Mouse (Mus musculus) MEL (cell line): ENCODE measurements around the gene Rnd2. TPM values are rescaled to one million over a fixed set of nuclear protein-coding genes. Genes with fewer than 3 reads are reported as not detected.

Experiments used
- DNase-seq: peaks from one replicate; pipeline ENCODE4 v3.0.0; 2011; ENCODE audit warnings: low read depth, low spot score
- H3K27ac ChIP-seq: 2 replicates; pipeline ENCODE4 v1.5.1; 2012; ENCODE audit warnings: low read depth, mild to moderate bottlenecking, control low read depth, low read length, moderate library complexity; ENCODE audit not compliant: control insufficient read depth
- H3K27me3 ChIP-seq, 2 experiments: fragments of 150-350 bp in 1 of 2; sonication (generic) in 1 of 2; 2 replicates each; pipeline ENCODE4 v1.6.1; 2012; ENCODE audit warnings: low read length in 2 of 2, mild to moderate bottlenecking in 2 of 2, improper control_type of control experiment in 1 of 2, moderate library complexity in 1 of 2; ENCODE audit not compliant: insufficient read depth in 2 of 2, control insufficient read depth in 1 of 2
- H3K36me3 ChIP-seq, 2 experiments: 2 replicates each; pipeline ENCODE4 v1.6.1; 2012 to 2014; ENCODE audit warnings: low read length in 2 of 2, improper control_type of control experiment in 1 of 2, inconsistent platforms in 1 of 2, mild to moderate bottlenecking in 1 of 2; ENCODE audit not compliant: insufficient read depth in 2 of 2, control insufficient read depth in 1 of 2
- H3K4me1 ChIP-seq, 2 experiments: fragments of 150-350 bp in 1 of 2; sonication (generic) in 1 of 2; 2 replicates each; pipeline ENCODE4 v1.6.1; 2012; ENCODE audit warnings: low read length in 2 of 2, improper control_type of control experiment in 1 of 2, mild to moderate bottlenecking in 1 of 2; ENCODE audit not compliant: insufficient read depth in 2 of 2, control insufficient read depth in 1 of 2
- H3K4me3 ChIP-seq, 2 experiments: fragments of 150-350 bp in 1 of 2; sonication (generic) in 1 of 2; 2 replicates each; pipeline ENCODE4 v1.5.1; 2012; ENCODE audit warnings: low read depth in 2 of 2, low read length in 2 of 2, mild to moderate bottlenecking in 2 of 2, moderate library complexity in 2 of 2, control low read depth in 1 of 2, improper control_type of control experiment in 1 of 2; ENCODE audit not compliant: control insufficient read depth in 1 of 2, insufficient read depth in 1 of 2
- H3K79me2 ChIP-seq: 2 replicates; pipeline ENCODE4 v1.6.1; 2012; ENCODE audit warnings: mild to moderate bottlenecking, low read length, moderate library complexity; ENCODE audit not compliant: control insufficient read depth, poor library complexity, insufficient read depth
- H3K9ac ChIP-seq: 2 replicates; pipeline ENCODE4 v1.6.1; 2012; ENCODE audit warnings: low read depth, mild to moderate bottlenecking, control low read depth, low read length, moderate library complexity; ENCODE audit not compliant: control insufficient read depth, poor library complexity, severe bottlenecking
- H3K9me3 ChIP-seq: fragments of 150-350 bp; sonication (generic); replicated peaks from 2 replicates; pipeline ENCODE4 v1.6.1; 2012; ENCODE audit warnings: mild to moderate bottlenecking, low read length, improper control_type of control experiment, moderate library complexity; ENCODE audit not compliant: insufficient read depth
- GATA1 ChIP-seq: IDR thresholded peaks from 2 replicates; pipeline ENCODE4 v1.6.1; 2011; ENCODE audit warnings: low read depth, low read length, improper control_type of control experiment
- MAFK ChIP-seq: IDR thresholded peaks from 2 replicates; pipeline ENCODE4 v1.6.1; 2011; ENCODE audit warnings: low read depth, mild to moderate bottlenecking, low read length, improper control_type of control experiment, borderline replicate concordance
- MAX ChIP-seq: IDR thresholded peaks from 2 replicates; pipeline ENCODE4 v1.6.1; 2011; ENCODE audit warnings: low read length, improper control_type of control experiment
- MXI1 ChIP-seq: IDR thresholded peaks from 2 replicates; pipeline ENCODE4 v1.6.1; 2011; ENCODE audit warnings: mild to moderate bottlenecking, low read depth, low read length, improper control_type of control experiment
- RCOR1 ChIP-seq: IDR thresholded peaks from 2 replicates; pipeline ENCODE4 v1.6.1; 2012; ENCODE audit warnings: low read depth, mild to moderate bottlenecking, inconsistent platforms, low read length, improper control_type of control experiment
- SIN3A ChIP-seq: IDR thresholded peaks from 2 replicates; pipeline ENCODE4 v1.6.1; 2012; ENCODE audit warnings: low read length, improper control_type of control experiment, inconsistent platforms
- TAL1 ChIP-seq: IDR thresholded peaks from 2 replicates; pipeline ENCODE4 v1.6.1; 2012; ENCODE audit warnings: mild to moderate bottlenecking, inconsistent platforms, low read length, moderate library complexity, mixed read lengths
- UBTF ChIP-seq: IDR thresholded peaks from 2 replicates; pipeline ENCODE4 v1.6.1; 2012; ENCODE audit warnings: low read depth, mild to moderate bottlenecking, inconsistent platforms, low read length, improper control_type of control experiment, moderate library complexity, borderline replicate concordance; ENCODE audit not compliant: insufficient read depth
- ZNF384 ChIP-seq: IDR thresholded peaks from 2 replicates; pipeline ENCODE4 v1.6.1; 2012; ENCODE audit warnings: low read depth, mild to moderate bottlenecking, inconsistent platforms, low read length, improper control_type of control experiment
- polyA plus RNA-seq, 2 experiments: library from polyadenylated mRNA; stranded (reverse) in 1 of 2; unstranded in 1 of 2; fragments of >175 nt in 1 of 2; fragments of >200 nt in 1 of 2; gene quantifications; 2 replicates each; pipeline versions ENCODE4 v1.2.1 to v1.2.4; 2012; ENCODE audit warnings: low replicate concordance in 2 of 2, low read depth in 1 of 2; ENCODE audit not compliant: insufficient read length in 2 of 2, insufficient read depth in 1 of 2, missing spikeins in 1 of 2
- total RNA-seq: library from RNA; depleted of rRNA; stranded (reverse); fragments of 300-350 nt; gene quantifications from 2 replicates; pipeline ENCODE4 v1.2.3, GENCODE M21; 2012

Gene Rnd2
- total and polyA plus RNA-seq, 3 experiments: 4.2 to 18.6 TPM; not detected in 1

DNA sequence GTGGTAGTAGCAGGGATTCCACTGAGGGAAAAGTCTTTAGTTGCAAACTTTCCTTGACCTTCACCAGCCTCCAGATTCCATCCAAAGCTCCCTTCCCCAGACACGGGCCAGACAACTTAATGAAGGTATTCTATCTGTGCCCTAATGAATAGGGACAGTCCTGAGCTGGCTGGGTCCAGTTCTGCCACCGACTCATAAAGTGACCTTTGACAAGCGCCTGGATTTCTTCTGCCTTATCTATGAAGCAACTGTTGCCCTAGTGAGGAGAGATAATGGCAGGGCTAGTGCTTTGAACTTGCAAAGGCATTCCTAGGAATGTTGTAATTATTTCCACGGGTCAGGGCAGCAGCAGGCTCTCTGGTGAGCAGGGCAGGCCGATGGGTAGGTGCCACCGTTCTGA, 16.1 kb downstream of the Rnd2 start:
- no peak overlapping the region for H3K27ac ChIP-seq
- H3K4me3 ChIP-seq: no peak overlapping the region
- peaks cover 4 to 16% of the 10 kb centered on the region in 2 experiments for H3K4me1 ChIP-seq
- DNase-seq: no peak
- H3K9me3 ChIP-seq: no peaks in the 10 kb centered on the region
- H3K9ac ChIP-seq: no peak overlapping the region
- no peaks in the 10 kb centered on the region for H3K27me3 ChIP-seq
- TF ChIP-seq MXI1: no peak
- no peak for TF ChIP-seq RCOR1
- peaks cover 0 to 19% of the 10 kb centered on the region in 2 experiments; a peak in 2 of 4 replicates for H3K36me3 ChIP-seq
- H3K79me2 ChIP-seq: no peaks in the 10 kb centered on the region

- Histone ChIP-seq H3K4me1 (peaks cover 10 to 29% of the 10 kb centered on the region in 2 experiments), H3K27ac (peak overlapping the region; percentile 86; the same call in 1 of the 2 replicates), H3K4me3 (no peak overlapping the region)
- TF ChIP-seq MXI1 (no peak), RCOR1 (peak; percentile 61), ZNF384 (peak; percentile 91), UBTF (no peak), GATA1 (peak; percentile 40; the same call in 1 of the 2 replicates), MAX (no peak), SIN3A (0 out of 2 replicates have a peak, but pooled peaks have one; percentile 14)
- TF ChIP-seq, all 39 proteins: peak for 4
- Histone ChIP-seq H3K36me3 (peaks cover 1 to 35% of the 10 kb centered on the region in 2 experiments; a peak in 3 of 4 replicates), H3K9ac (no peak overlapping the region), H3K9me3 (no peaks in the 10 kb centered on the region), H3K79me2 (no peaks in the 10 kb centered on the region), H3K27me3 (no peaks in the 10 kb centered on the region)
- DNase-seq: peak; percentile 36
These were observed 19.0 kb downstream of the Rnd2 start for GRCm38 (mm10) chr11:101483804-101484203.

DNA sequence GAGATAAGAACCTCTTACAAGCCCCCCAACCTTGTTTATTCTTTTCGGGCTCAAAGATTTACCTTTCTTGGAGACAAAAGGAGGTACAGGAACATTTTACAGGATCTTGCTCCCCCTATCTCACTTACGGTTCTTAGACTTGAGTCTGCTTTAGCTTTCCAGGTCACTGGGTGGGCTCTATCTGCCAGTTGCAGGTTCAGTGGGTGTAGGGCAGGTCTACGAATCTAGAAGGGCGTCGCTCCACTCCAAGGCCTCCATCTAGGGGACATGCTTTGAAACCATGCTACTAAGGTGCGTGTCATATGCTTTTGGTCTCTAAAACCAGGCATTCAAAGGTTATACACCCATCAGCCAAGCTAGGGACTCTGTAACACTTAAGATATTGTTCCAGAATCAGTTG, 19.4 kb downstream of the Rnd2 start:
- Histone ChIP-seq H3K4me3 (no peak overlapping the region), H3K36me3 (peaks cover 1 to 35% of the 10 kb centered on the region in 2 experiments; a peak in 3 of 4 replicates), H3K9me3 (no peaks in the 10 kb centered on the region), H3K27ac (peak overlapping the region; percentile 86), H3K79me2 (no peaks in the 10 kb centered on the region), H3K4me1 (peaks cover 10 to 29% of the 10 kb centered on the region in 2 experiments), H3K9ac (0 out of 2 replicates have a peak overlapping the region, but pooled peaks have one; percentile 6), H3K27me3 (no peaks in the 10 kb centered on the region)
- TF ChIP-seq GATA1 (peak; percentile 2; the same call in 1 of the 2 replicates), TAL1 (peak; percentile 58), MAFK (no peak)
- peak; percentile 65 for DNase-seq
